Mouse (Mus musculus) midbrain, embryonic 11.5 days (tissue): ENCODE measurements around the gene D10Jhu81e. TPM values are rescaled to one million over a fixed set of nuclear protein-coding genes. Genes with fewer than 3 reads are reported as not detected.
"Not testable (repeated sequence)": the region's sequence is repeated elsewhere in the genome, so short reads cannot be mapped to it uniquely, and the experiment has no call there.

Source experiments
- ATAC-seq: fragments of 200-750 bp; cut with Nextera tagmentation; 2 replicates; pipeline ENCODE4 v1.8.0; 2017; ENCODE audit warnings: moderate TSS enrichment, moderate library complexity; ENCODE audit not compliant: low FRiP score
- DNase-seq: peaks from one replicate; pipeline ENCODE4 v3.0.0; 2015; ENCODE audit warnings: low spot score; ENCODE audit errors: missing footprints
- H3K27ac ChIP-seq: fragments of 300-500 bp; sonication (generic); 2 replicates; pipeline ENCODE4 v1.5.1; 2014; ENCODE audit warnings: low read depth, low read length
- H3K27me3 ChIP-seq: fragments of 300-500 bp; sonication (generic); 2 replicates; pipeline ENCODE4 v1.6.1; 2014; ENCODE audit warnings: mild to moderate bottlenecking, low read length, moderate library complexity, mixed read lengths; ENCODE audit not compliant: control insufficient read depth, insufficient read depth
- H3K36me3 ChIP-seq: fragments of 300-500 bp; sonication (generic); 2 replicates; pipeline ENCODE4 v1.6.1; 2014; ENCODE audit warnings: mild to moderate bottlenecking, low read length, moderate library complexity, mixed read lengths; ENCODE audit not compliant: control insufficient read depth, insufficient read depth
- H3K4me1 ChIP-seq: fragments of 300-500 bp; sonication (generic); 2 replicates; pipeline ENCODE4 v1.6.1; 2014; ENCODE audit warnings: low read length; ENCODE audit not compliant: control insufficient read depth, insufficient read depth
- H3K4me2 ChIP-seq: fragments of 300-500 bp; sonication (generic); 2 replicates; pipeline ENCODE4 v1.6.1; 2014; ENCODE audit warnings: mild to moderate bottlenecking, moderate library complexity
- H3K4me3 ChIP-seq: fragments of 300-500 bp; sonication (generic); 2 replicates; pipeline ENCODE4 v1.5.1; 2014; ENCODE audit warnings: low read depth, low read length
- H3K9ac ChIP-seq: fragments of 300-500 bp; sonication (generic); 2 replicates; pipeline ENCODE4 v1.6.1; 2014; ENCODE audit warnings: low read length
- H3K9me3 ChIP-seq: fragments of 300-500 bp; sonication (generic); 2 replicates; pipeline ENCODE4 v1.6.1; 2016; ENCODE audit warnings: low read length; ENCODE audit not compliant: control insufficient read depth
- WGBS: fragments of 180-500 bp; shearing (Covaris S2); extraction: QIAGEN DNeasy Blood & Tissue Kit; methylation state at CpG from one replicate; pipeline ENCODE4 v1.1.7; 2014; 5-methylcytosine and 5-hydroxymethylcytosine counted together
- polyA plus RNA-seq: library from polyadenylated mRNA; unstranded; fragments of >200 nt; fragmentation: Nextera tagmentation; extraction: Ambion mirVana; gene quantifications from 2 replicates; pipeline ENCODE4 v1.2.1, GENCODE M21; 2014

The D10Jhu81e gene
- polyA plus RNA-seq, 1 experiment from 2014 or later: 20.9 TPM

- Histone ChIP-seq H3K4me3 (no peak overlapping the region), H3K36me3 (no peaks in the 10 kb centered on the region), H3K9me3 (no peaks in the 10 kb centered on the region), H3K27ac (no peak overlapping the region), H3K9ac (no peak overlapping the region), H3K4me2 (no peak overlapping the region), H3K27me3 (no peaks in the 10 kb centered on the region), H3K4me1 (no peaks in the 10 kb centered on the region)
- ATAC-seq (no peak), DNase-seq (no peak)
- 79% methylated on average over 2 of the region's 2 CpGs for WGBS
Observed at GRCm38 (mm10) chr10:78128647-78129046, 40.9 kb downstream of the D10Jhu81e start.

- DNase-seq (no peak), ATAC-seq (no peak)
- no peak overlapping the region for H3K4me3 ChIP-seq
- no peaks in the 10 kb centered on the region for H3K36me3 ChIP-seq
- no peak overlapping the region for H3K27ac ChIP-seq
- no peaks in the 10 kb centered on the region for H3K27me3 ChIP-seq
- 70% methylated on average over 1 of the region's 1 CpGs for WGBS
- no peaks in the 10 kb centered on the region for H3K9me3 ChIP-seq
- H3K4me2 ChIP-seq: no peak overlapping the region
- no peak overlapping the region for H3K9ac ChIP-seq
- no peaks in the 10 kb centered on the region for H3K4me1 ChIP-seq
Observed at GRCm38 (mm10) chr10:78127931-78128330, 41.7 kb downstream of the D10Jhu81e start.

- no peak for DNase-seq
- Histone ChIP-seq H3K27me3 (no peaks in the 10 kb centered on the region), H3K4me2 (no peak overlapping the region), H3K9me3 (no peaks in the 10 kb centered on the region), H3K4me1 (no peaks in the 10 kb centered on the region), H3K36me3 (no peaks in the 10 kb centered on the region), H3K4me3 (no peak overlapping the region), H3K9ac (no peak overlapping the region), H3K27ac (no peak overlapping the region)
- no peak for ATAC-seq
- 72% methylated on average over 9 of the region's 9 CpGs for WGBS
Observed at GRCm38 (mm10) chr10:78127046-78127870, 42.3 kb downstream of the D10Jhu81e start.

DNA sequence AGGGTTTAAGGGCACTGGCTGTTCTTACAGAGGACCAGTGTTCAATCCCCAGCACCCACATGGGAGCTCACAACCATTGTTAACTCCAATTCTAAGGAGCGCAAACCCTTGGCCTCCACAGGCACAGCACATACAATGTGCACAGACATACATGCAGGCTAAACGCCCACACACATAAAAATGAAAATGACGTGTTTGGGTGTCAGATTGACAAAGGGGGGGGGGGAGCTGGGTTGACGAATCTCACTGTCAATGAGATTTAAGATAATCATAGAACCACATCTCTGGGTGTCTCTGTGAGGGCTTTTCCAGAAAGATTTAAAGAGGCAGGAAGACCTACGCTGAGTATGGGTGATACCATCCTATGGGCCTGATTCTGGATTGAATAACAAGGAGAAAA lies 43.3 kb downstream of the D10Jhu81e start:
- H3K27me3 ChIP-seq: no peaks in the 10 kb centered on the region
- no peak for ATAC-seq
- no peaks in the 10 kb centered on the region for H3K9me3 ChIP-seq
- H3K4me3 ChIP-seq: no peak overlapping the region
- no peak overlapping the region for H3K4me2 ChIP-seq
- H3K4me1 ChIP-seq: no peaks in the 10 kb centered on the region
- DNase-seq: no peak
- no peak overlapping the region for H3K9ac ChIP-seq
- no peak overlapping the region for H3K27ac ChIP-seq
- no peaks in the 10 kb centered on the region for H3K36me3 ChIP-seq
- WGBS: 91% methylated on average over 5 of the region's 5 CpGs

GRCm38 (mm10) chr10:78125061-78125460 lies 44.5 kb downstream of the D10Jhu81e start:
- H3K4me1 ChIP-seq, H3K27ac ChIP-seq, H3K27me3 ChIP-seq, H3K9me3 ChIP-seq, H3K4me2 ChIP-seq, DNase-seq, H3K4me3 ChIP-seq, ATAC-seq, H3K9ac ChIP-seq, H3K36me3 ChIP-seq: not testable (repeated sequence)
- 86% methylated on average over 8 of the region's 8 CpGs for WGBS

GRCm38 (mm10) chr10:78124137-78124536 lies 45.4 kb downstream of the D10Jhu81e start:
- not testable (repeated sequence) for H3K4me1 ChIP-seq, H3K27me3 ChIP-seq, DNase-seq, H3K36me3 ChIP-seq, H3K9ac ChIP-seq, H3K4me2 ChIP-seq, H3K27ac ChIP-seq, H3K9me3 ChIP-seq, ATAC-seq, H3K4me3 ChIP-seq
- WGBS: 65% methylated on average over 6 of the region's 6 CpGs

- H3K4me1 ChIP-seq: peaks cover 2% of the 10 kb centered on the region; the same call in 1 of the 2 replicates
- no peak overlapping the region for H3K4me3 ChIP-seq
- WGBS: 89% methylated on average over 4 of the region's 4 CpGs
- DNase-seq (no peak), ATAC-seq (no peak)
- no peaks in the 10 kb centered on the region; the same call in 1 of the 2 replicates for H3K9me3 ChIP-seq
- no peaks in the 10 kb centered on the region for H3K27me3 ChIP-seq
- no peak overlapping the region for H3K4me2 ChIP-seq
- H3K27ac ChIP-seq: no peak overlapping the region
- no peaks in the 10 kb centered on the region for H3K36me3 ChIP-seq
- no peak overlapping the region for H3K9ac ChIP-seq
Observed at GRCm38 (mm10) chr10:78119422-78119821, 50.2 kb downstream of the D10Jhu81e start.

DNA sequence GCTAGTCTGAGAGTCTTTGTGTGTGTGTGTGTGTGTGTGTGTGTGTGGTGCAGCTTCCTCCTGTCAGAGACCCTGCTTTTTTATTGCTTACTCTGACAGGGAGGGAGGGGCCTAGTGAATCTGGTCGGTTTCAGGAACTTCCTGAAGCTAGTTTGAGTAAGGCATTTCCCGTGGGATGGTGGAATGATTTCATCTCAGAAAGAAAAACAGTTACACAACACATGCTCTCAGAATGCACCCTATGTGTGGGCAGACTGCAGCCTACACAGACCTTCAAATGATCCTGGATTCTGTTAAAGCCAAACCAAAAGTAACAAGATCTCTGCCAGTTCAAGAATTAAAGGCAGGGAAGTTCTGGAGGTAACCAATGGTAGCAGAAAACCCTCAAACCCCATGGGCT lies 54.4 kb downstream of the D10Jhu81e start:
- no peaks in the 10 kb centered on the region for H3K36me3 ChIP-seq
- H3K4me3 ChIP-seq: no peak overlapping the region
- WGBS: 88% methylated on average over 2 of the region's 2 CpGs
- H3K4me2 ChIP-seq: no peak overlapping the region
- H3K9me3 ChIP-seq: no peaks in the 10 kb centered on the region; the same call in 1 of the 2 replicates
- H3K27me3 ChIP-seq: no peaks in the 10 kb centered on the region
- DNase-seq (no peak), ATAC-seq (no peak)
- no peak overlapping the region for H3K27ac ChIP-seq
- peaks cover 3% of the 10 kb centered on the region; the same call in 1 of the 2 replicates for H3K4me1 ChIP-seq
- H3K9ac ChIP-seq: no peak overlapping the region

DNA sequence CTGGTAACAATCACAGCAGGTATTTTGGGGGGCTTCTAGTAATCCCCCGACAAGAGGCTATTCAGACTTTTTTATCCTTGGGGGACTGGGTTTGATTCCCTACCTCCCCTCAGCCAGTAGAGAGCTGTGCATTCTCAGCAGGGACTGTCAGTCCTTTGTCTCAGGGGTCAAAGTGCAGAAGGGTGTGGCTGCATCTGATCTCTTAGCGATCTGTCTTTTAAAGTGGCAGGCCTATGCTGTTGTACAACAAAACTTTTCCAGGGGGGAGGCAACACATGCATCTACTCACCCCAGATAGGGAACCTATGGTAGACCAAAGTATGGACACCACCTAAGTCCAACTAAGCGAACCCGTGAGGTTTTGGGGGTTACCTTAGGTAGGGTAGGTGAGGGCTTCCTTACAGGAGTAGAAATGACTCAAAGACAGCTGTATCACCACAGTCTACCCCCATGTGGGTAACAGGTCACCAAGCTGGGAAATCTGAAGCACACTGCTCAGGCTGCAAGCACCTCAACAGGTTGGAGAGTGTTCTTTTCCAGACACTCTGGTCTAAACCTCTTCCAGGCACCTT lies 55.0 kb downstream of the D10Jhu81e start:
- no peak for DNase-seq
- WGBS: 53% methylated on average over 4 of the region's 4 CpGs
- H3K27ac ChIP-seq: no peak overlapping the region
- no peaks in the 10 kb centered on the region; the same call in 1 of the 2 replicates for H3K9me3 ChIP-seq
- H3K27me3 ChIP-seq: no peaks in the 10 kb centered on the region
- no peaks in the 10 kb centered on the region for H3K36me3 ChIP-seq
- no peak overlapping the region for H3K4me2 ChIP-seq
- no peak overlapping the region for H3K4me3 ChIP-seq
- H3K4me1 ChIP-seq: peaks cover 3% of the 10 kb centered on the region; the same call in 1 of the 2 replicates
- ATAC-seq: no peak
- no peak overlapping the region for H3K9ac ChIP-seq
